Mouse (Mus musculus): Measurements from ENCODE around the gene Cct6b.

Gene Cct6b

DNA sequence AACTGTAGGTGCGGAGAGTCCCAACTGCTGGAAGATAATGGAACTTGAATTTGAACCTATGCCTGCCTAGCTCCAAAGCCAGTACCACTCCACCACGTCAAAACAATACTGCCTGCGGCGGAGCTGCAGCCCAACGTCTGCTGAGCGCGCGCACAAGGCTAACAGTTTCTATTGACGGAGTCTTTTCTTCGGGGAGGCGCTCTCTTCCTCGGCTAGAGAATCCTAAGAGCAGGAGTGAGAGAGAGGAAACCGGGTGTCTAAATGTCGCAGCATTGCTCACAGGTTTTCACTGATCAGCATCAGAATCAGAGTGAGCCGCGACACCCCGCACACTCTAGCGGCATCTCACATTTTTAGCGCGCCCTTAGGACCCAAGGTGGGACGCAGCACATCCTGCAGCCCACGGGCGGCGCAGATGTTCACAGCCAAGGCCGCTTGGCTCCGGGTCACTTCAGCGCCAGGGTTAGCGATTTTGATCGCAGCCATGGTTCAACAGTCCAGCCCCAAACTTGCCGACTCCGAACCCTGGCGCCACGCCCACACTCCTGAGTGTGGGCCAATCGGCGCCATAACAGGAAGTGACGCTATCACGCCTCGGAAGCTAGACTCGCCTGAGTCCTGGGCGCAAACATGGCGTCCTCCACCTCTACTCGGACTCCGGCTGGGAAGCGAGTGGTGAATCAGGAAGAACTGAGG lies at the start of gene Cct6b, which contains the start of gene Zfp830:
Gene Cct6b (minus strand): TSS at position 580 of the 696 bp plus-strand sequence.
Gene Zfp830 (plus strand): TSS at position 604 of the 696 bp plus-strand sequence.
- DNase-seq (ENCODE audit: low spot score in 2 of 2) = peak; percentile 90 to 95

DNA sequence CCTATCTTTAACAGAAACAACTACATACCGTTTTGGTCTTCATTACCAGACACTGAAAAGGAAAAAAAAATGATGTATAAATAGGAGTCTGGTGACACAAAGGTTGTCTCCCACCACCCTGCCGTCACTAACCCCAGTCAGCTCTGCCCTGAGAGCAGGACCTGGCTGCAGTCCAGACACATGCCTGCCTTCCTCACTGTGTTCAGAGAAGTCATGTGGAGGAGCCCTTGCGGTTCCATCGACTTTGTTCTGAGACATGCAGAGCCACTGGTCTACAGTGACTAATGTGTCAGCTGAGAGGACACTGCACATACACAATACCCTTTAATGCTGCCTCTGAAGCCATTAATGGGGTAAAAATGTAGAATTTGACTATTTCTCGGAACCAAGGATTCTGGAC lies 44.4 kb upstream of the Cct6b start:
- DNase-seq (ENCODE audit: low spot score in 2 of 2) = no peak

DNA sequence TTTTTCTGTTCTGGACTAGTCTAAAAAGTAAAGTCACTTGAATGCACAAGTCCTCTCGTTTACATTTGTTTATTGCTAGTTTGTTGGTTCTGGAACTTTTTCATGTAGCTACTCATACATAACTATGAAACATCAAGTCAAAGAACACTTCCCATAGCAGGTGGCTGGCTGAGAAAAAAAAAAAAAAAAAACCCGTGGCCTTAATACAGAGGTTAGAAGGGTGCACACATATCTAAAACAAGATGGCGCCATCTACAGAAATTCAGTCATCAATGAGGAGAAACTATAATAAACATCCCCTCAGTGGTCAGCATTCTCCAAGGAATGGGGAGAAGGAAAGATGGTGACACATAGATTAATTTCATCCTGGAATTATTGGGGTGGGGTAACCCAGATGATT lies 43.2 kb upstream of the Cct6b start:
- DNase-seq (ENCODE audit: low spot score in 2 of 2) = no peak

DNA sequence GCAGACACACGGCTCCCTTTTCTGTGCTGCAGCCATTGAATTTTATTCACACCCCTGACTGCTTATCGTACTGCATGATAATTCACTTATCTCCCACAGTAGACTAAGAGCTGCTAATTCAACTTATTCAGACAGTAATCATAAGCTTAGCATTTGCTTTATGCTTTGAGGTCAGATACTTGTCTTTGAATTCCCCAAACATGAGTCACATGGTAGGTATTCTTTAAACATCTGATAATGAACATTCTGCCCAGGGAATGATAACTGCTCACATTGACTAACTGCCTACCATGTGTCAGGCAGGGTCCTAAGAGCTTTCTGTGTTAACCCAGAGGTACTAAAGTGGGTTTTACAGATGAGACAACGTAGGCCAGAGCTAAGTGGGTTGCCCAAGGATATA lies 42.5 kb upstream of the Cct6b start:
- no peak for DNase-seq (ENCODE audit: low spot score in 2 of 2)

DNA sequence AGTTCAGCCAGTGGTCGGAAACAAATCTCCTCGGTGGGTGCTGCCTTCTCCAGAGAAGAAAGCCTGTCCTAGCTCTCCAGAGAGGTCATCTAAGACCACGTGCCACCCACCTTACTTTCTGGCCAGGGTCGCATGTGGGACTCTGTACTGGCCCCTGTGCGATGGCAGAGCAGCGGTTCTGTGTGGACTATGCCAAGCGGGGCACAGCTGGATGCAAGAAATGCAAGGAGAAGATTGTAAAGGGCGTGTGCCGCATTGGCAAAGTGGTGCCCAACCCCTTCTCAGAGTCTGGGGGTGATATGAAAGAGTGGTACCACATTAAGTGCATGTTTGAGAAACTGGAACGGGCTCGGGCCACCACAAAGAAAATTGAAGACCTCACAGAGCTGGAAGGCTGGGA lies 19.3 kb upstream of the Cct6b start:
- no peak for DNase-seq (ENCODE audit: low spot score in 2 of 2)

DNA sequence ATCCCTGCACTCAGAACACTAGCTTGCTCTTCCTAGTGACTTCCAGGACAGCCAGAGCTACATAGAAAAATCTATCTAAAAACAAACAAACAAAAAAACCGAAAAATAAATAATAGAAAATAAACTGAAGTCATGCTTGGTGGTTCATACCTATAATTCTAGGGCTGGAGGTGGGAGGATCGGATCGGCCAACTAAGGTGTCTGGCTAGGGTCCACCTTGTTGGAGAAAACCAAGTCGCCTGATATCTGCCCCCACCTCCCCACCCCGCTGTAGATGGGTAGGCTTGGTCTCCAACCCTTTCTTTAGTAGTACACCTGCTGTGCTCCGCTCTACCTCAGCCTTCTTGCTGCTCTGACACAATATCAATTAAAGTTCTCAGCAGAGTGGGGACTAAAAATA lies 18.1 kb upstream of the Cct6b start:
- DNase-seq (ENCODE audit: low spot score in 2 of 2) = no peak

DNA sequence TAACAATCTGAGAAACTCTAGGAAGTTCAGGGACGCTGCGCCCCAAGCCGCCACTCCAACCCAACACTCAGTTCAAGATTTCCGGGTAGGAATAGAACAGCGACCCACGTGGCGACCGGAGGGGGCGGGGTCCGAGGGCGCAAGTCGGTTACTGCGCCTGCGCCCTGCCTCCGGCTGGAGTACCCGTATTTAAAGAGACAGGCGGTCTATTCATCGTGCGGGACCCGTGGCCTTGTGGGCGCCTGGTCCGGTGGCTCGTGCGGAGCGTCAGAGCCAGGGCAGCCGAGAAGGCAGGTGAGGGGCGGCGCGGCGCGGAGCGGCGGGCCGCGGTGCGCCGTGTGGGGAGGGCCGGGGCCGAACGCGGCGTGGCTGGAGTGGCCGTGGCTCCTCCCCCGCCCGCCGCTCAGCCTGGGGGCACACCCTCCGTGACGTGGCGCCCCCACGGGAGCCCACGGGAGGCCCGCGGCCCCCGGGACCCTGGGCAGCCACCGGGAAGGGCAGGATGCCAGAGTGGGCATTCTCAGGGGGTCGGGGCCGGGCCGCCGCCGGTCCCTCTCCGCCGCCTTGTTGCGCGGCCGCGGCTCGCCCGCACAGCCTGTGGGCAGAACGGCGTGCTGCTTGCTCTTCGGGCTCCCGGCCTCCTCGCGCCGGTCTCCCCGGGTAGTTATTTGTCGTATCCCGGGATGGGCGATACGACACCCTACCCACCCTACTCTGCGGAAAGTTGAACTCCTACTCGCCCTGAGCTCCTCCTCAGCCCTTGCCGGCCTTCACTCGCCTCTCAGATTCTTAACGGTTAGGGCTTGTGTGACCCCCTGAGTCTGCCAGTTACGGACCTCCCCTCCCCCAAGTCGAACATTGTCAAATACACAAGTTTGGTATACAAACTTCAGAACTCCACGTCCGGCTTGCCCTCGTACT lies 17.1 kb upstream of the Cct6b start, which contains the start of gene Lig3:
Gene Lig3 (plus strand): TSS at position 126 of the 921 bp plus-strand sequence.
- peak; percentile 90 to 95 for DNase-seq (ENCODE audit: low spot score in 2 of 2)

DNA sequence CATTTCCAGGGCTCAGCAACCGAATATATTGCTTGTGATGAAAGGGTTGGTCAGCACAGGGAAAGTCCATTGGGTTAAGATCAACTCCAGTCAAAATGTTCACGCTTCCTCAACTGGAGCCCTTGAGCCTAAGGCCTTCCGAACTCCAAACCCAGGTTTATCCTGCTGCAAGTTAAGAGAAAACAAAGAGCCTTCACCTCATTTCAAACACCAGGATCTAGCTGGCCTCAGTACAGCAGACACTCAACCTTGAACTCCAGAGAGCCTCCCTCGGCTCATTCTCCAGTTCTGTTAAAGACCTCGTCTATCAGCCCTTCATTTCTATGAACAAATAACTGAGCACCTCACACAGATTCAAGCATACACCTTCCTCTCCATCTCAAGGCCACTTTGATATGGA lies 16.0 kb upstream of the Cct6b start:
- no peak for DNase-seq (ENCODE audit: low spot score in 2 of 2)

DNA sequence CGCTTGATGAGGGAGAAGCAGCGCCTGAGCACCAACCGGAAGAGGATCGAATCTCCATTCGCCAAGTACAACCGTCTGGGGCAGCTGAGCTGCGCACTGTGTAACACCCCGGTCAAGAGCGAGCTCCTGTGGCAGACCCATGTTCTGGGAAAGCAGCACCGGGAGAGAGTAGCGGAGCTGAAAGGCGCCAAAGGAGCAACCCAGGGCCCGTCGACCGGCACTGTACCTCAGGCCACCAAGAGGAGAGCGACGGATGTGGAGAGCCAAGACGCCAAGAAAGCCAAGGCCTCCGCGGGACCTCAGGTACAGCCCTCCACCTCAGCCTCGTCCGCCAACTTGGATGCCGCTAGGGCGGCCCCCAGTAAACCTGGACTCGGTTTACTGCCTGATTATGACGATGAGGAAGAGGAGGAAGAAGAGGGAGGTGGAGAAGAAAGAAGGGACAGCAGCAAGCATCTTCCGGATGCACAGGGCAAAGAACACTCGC lies 360 bp upstream of the Cct6b start:
- DNase-seq (ENCODE audit: low spot score in 2 of 2) = no peak

DNA sequence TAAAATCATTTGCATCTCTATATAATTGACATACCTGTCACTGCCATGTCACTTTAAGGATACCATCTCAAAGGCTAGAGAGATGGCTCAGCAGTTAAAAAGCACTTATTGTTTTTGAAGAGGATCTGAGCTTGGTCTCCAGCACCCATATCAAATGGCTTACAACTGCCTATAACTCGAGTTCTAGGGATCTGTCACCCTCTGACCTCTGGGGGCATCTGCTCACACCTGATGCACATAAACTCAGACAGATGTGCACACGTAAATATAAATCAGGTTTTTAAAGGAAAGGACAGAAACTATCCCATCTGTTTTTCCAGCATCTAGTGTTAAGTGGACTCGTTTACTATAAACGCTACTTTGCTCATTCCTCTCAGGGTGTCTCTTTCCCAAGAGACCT lies 860 bp downstream of the Cct6b start:
- no peak for DNase-seq (ENCODE audit: low spot score in 2 of 2)

DNA sequence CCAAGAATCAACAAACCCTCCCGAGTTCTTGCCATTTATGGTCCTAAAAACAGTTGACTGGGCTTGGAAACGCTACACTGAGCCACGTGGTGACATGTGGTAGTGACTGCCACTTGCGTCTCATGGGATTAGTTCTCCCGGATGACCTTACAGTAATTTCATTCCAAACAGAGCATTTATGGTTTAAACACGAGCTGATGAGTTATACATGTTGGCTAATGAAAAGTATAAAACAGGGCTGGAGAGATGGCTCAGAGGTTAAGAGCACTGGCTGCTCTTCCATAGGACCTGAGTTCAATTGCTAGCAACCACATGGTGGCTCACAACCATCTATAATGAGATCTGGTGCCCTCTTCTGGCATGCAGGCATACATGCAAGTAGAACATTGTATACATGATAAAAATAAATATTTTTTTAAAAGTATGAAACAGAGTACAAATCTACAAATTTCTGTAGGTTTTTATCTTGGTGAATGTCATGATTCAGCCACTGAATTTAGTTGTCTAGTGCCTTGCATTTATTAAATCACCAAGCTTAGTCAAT lies 1.8 kb downstream of the Cct6b start:
- no peak for DNase-seq (ENCODE audit: low spot score in 2 of 2)

DNA sequence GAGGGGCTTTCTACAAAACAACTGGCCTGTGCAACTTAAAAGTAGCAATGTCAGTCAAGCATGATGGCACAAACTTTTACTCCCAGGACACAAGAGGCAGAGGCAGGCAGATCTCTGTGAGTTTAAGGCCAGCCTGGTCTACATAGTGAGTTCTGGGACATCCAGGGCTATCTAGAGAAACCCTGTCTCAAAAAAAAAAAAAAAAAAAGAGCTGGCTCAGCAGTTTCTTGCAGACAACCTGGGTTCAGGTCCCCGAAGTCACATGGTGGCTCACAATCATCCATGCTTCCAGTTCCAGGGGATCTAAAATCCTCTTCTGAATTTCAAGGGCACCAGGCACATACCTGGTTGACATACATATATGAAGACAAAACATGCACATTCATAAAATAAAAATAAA lies 8.2 kb downstream of the Cct6b start:
- no peak for DNase-seq (ENCODE audit: low spot score in 2 of 2)

DNA sequence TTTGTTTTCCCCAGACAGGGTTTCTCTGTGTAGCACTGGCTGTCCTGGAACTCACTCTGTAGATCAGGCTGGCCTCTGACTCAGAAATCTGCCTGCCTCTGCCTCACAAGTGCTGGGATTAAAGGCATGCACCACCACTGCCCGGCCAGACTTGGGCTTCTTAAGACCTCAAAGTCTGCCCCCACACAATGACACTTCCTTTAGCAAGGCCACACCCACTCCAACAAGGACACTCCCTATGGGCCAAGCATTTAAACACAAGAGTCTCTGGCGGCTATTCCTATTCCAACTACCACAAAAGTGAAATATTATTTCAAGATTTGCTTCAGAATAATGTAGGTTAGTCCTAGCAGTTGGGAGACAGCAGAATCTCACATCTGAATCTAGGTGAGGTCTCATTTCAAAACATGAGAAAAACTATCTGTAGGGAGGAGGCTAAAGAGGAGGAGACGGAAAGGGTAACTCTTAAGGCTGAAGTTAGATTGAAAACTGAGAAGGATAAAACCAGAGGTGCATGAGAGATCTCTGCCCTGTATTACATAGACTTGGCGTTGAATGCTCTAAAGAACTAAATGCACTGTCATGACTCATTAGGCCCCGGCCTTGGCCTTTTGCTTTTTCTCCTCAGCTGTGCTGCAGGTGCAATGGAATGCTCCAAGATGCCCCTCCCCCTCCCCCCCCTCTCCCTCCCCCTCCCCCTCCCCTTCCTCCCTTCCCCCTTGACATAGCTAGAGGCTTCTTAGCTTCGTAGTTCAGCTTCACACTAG lies 11.6 kb downstream of the Cct6b start:
- no peak for DNase-seq (ENCODE audit: low spot score in 2 of 2)

DNA sequence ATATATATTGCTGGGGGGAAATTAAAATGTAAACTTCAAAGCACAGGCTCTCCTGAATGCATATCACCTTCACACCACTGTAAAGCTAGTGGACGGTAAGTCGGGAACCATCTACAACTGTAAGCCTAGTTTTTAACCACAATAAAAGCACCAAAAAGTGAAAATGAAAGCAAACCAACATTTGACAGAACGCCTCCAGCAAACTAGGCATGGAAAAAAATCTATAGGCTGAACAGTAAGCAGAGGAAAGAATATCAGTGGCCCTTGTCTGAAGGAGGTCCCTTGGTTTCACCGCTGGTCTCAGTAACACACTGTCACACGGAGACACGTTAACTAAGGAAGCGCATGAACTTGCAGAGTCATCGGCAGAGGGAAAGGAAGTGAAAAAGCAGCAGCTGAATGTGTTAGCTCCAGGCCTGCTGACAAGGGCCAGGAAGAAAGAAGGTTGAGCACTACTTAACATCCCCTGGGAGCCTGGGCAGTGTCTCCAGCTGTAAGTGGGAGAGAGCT lies 17.2 kb downstream of the Cct6b start:
- DNase-seq (ENCODE audit: low spot score in 2 of 2) = peak; percentile 24 to 66

DNA sequence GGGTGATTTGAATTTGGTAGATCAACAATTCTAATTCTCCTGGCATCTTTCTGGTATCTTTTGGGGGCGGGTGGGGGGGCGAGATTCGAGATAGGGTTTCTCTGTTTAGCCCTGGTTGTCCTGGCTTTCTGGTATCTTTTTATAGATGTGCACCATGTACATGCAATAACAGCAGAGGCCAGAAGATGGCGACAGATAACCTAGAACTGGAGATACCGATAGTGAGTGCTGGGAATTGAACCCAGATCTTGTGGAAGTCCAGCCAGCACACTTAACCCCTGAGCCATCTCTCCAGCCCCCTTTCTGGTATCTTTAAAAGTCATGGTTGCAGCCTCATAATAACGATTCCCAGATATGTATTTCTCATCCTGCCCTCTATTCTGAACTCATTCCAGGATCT lies 18.0 kb downstream of the Cct6b start:
- DNase-seq (ENCODE audit: low spot score in 2 of 2) = peak; percentile 65 to 83

DNA sequence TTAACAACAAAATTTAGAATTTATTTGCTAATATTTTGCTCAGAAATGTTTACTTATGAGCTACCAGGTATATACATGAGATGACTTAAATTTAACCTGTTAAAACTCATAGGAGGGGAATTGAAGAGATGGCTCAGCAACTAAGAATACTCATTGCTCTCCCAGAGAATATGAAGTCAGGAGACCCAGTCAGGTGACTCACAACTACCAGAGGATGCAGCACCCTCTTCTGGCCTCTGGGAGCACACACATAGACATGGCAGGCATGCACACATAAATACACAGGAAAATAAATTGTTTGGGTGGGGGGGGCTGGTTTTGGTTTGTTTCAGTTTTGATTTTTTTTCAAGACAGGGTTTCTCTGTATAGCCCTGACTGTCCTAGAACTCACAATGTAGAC lies 25.1 kb downstream of the Cct6b start:
- DNase-seq (ENCODE audit: low spot score in 2 of 2) = no peak

DNA sequence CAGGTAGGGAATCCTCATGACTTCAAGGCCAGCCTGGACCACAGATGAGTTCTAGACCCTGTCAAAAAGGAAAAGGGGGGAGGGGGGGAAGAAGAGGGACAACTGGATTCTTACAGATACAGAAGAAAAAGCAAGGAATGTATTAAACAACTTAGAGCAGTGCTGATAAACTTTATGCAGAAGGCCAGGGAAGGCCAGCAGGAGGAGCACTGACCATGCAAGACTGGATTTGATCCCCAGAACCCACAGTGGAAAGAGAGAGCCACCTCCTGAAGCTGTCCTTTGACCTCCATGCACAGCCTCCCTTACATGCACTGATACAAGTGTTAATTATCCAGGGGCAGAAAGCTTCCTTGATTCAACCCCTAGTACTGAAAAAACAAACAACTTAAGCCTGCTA lies 29.9 kb downstream of the Cct6b start:
- no peak for DNase-seq (ENCODE audit: low spot score in 2 of 2)

DNA sequence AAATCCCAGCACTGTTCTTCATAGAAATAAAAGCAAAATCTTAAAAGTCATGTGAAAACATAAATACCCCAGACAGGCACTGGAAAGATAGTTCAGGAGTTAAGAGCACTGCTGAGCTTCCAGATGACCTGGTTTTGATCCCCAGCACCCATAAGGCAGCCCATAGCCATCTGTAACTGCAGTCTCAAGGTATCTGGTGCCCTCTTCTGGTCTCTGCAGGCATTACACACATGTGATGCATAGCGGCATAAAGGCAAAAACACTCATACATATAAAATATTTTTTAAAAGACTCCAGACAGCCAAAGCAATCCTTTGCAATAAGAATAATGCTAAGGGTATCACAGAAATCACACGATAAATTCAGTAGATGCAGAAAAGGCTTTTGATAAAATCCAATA lies 37.3 kb downstream of the Cct6b start:
- no peak for DNase-seq (ENCODE audit: low spot score in 2 of 2)

DNA sequence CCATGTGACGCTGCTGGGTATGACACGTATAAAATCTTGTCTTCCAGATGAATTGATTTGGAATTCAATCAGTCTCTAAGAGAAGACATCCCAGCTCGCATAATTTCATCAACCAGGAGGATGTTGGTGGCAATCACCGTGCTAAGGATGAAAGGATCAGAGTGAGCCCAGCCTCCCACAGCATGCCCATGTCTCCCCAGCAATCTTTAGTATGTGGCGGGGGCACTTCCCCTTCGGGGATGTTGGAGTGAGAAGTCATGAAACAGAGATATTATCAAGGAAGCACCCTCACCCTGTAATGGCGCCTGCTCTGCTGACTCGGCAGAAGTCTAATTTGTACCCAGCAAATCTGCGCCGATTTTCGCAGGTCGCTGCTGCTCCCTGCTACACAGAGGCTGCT lies 44.8 kb downstream of the Cct6b start:
- DNase-seq (ENCODE audit: low spot score in 2 of 2) = no peak

DNA sequence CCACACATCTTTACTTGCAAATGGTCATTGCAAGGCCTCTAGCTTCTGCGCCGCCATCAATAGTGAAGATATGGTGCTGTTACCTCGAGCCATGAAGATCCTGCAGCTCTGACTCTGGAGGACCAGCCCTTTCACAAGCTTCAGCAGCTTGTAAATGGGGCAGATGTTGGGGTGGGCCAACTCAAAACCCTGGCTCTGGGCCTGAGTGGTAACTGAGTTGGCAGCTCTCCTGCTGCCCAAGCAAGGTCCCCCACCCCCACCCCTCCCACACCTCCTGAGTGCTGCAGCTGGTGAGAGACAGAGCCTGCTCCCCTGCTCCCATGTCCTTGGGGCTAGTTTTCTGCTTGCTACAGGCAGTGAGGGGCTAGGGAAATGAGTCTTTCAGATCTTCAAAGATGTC lies 51.4 kb downstream of the Cct6b start:
- DNase-seq (ENCODE audit: low spot score in 2 of 2) = no peak

DNA sequence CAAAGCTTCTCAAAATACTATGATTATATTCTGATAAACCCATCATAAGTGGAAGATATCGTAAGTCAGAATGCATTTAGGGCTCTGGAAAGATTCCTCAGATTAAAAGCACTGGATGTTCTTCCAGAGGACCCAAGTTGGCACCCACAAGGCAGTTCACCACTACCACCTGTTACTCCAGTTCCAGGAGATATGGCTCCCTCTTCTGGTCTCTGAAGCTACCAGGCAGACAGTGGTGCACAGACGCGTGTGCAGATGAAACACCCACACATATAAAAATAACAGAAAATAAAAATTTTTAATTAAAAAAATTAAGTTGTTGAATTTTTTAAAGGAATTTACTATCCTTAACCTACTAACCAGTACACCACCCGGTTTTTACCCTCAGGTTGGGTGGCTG lies 55.2 kb downstream of the Cct6b start:
- DNase-seq (ENCODE audit: low spot score in 2 of 2) = no peak

DNA sequence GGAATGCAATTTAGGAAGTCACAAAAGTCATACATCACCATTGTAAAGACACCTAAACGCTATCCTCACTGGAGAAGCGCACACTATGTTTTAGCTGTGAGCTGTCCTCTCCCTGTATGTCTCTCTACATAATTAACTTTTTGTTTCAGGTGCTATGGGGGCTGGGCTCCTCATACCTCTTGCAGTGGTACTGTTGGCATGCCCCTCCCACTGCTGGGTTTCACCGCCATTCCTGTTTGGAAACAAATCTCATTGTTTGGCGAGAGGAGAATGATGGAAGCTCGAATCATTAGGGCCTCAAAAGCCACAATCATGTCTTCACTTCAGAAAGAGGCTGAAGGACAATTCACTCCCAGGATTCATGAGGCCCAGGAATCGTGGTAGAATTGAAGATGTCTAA lies 59.0 kb downstream of the Cct6b start:
- DNase-seq (ENCODE audit: low spot score in 2 of 2) = no peak

Data from spleen, postnatal 4 days (tissue).